Mouse (Mus musculus) midbrain, embryonic 15.5 days (tissue): Measurements from ENCODE around the gene Mrpl22. TPM values are rescaled to one million over a fixed set of nuclear protein-coding genes. Genes with fewer than 3 reads are reported as not detected.
"Not testable (repeated sequence)": the region's sequence is repeated elsewhere in the genome, so short reads cannot be mapped to it uniquely, and the experiment has no call there.

Source experiments
- ATAC-seq: fragments of 200-750 bp; cut with Nextera tagmentation; replicated peaks from 2 replicates; pipeline ENCODE4 v1.8.0; 2017; ENCODE audit warnings: moderate TSS enrichment
- H3K27ac ChIP-seq: fragments of 300-500 bp; sonication (generic); 2 replicates; pipeline ENCODE4 v1.5.1; 2015; ENCODE audit warnings: mild to moderate bottlenecking, inconsistent platforms
- H3K27me3 ChIP-seq: fragments of 300-500 bp; sonication (generic); replicated peaks from 2 replicates; pipeline ENCODE4 v1.6.1; 2015; ENCODE audit warnings: inconsistent platforms
- H3K36me3 ChIP-seq: fragments of 300-500 bp; sonication (generic); replicated peaks from 2 replicates; pipeline ENCODE4 v1.6.1; 2015; ENCODE audit warnings: inconsistent platforms
- H3K4me1 ChIP-seq: fragments of 300-500 bp; sonication (generic); 2 replicates; pipeline ENCODE4 v1.6.1; 2015; ENCODE audit warnings: inconsistent platforms
- H3K4me2 ChIP-seq: fragments of 300-500 bp; sonication (generic); 2 replicates; pipeline ENCODE4 v1.6.1; 2015; ENCODE audit warnings: inconsistent platforms, mild to moderate bottlenecking, moderate library complexity
- H3K4me3 ChIP-seq: fragments of 300-500 bp; sonication (generic); 2 replicates; pipeline ENCODE4 v1.5.1; 2015; ENCODE audit warnings: mild to moderate bottlenecking, inconsistent platforms
- H3K9ac ChIP-seq: fragments of 300-500 bp; sonication (generic); 2 replicates; pipeline ENCODE4 v1.6.1; 2015; ENCODE audit warnings: mild to moderate bottlenecking, inconsistent platforms
- H3K9me3 ChIP-seq: fragments of 300-500 bp; sonication (generic); 2 replicates; pipeline ENCODE4 v1.6.1; 2016; ENCODE audit warnings: inconsistent platforms
- WGBS: fragments of 180-500 bp; shearing (Covaris S2); methylation state at CpG from one replicate; pipeline ENCODE4 v1.1.7; 2015; ENCODE audit warnings: mixed read lengths; 5-methylcytosine and 5-hydroxymethylcytosine counted together
- polyA plus RNA-seq: library from polyadenylated mRNA; unstranded; fragments of >200 nt; fragmentation: Nextera tagmentation; extraction: Ambion mirVana; gene quantifications from 2 replicates; pipeline ENCODE4 v1.2.1, GENCODE M21; 2015

The Mrpl22 gene
- polyA plus RNA-seq, 1 experiment from 2014 or later, result 95.2 TPM

GRCm38 (mm10) chr11:58215049-58215430 is 43.6 kb downstream of the Mrpl22 start:
- not testable (repeated sequence) for H3K4me3 ChIP-seq, H3K36me3 ChIP-seq, H3K4me1 ChIP-seq, H3K27me3 ChIP-seq, H3K9me3 ChIP-seq, H3K4me2 ChIP-seq, ATAC-seq, H3K27ac ChIP-seq, H3K9ac ChIP-seq
- 38% methylated on average over 2 of the region's 3 CpGs for WGBS

GRCm38 (mm10) chr11:58215814-58216213 is 44.4 kb downstream of the Mrpl22 start:
- no peaks in the 10 kb centered on the region for H3K4me1 ChIP-seq
- H3K27ac ChIP-seq, result no peak overlapping the region
- ATAC-seq, result no peak
- no peak overlapping the region for H3K9ac ChIP-seq
- WGBS, result 84% methylated on average over 5 of the region's 5 CpGs
- no peaks in the 10 kb centered on the region for H3K9me3 ChIP-seq
- no peak overlapping the region for H3K4me2 ChIP-seq
- no peaks in the 10 kb centered on the region for H3K36me3 ChIP-seq
- no peaks in the 10 kb centered on the region for H3K27me3 ChIP-seq
- no peak overlapping the region for H3K4me3 ChIP-seq

- H3K4me3 ChIP-seq, result no peak overlapping the region
- no peaks in the 10 kb centered on the region for H3K9me3 ChIP-seq
- H3K9ac ChIP-seq, result no peak overlapping the region
- no peaks in the 10 kb centered on the region for H3K27me3 ChIP-seq
- ATAC-seq, result no peak
- H3K27ac ChIP-seq, result no peak overlapping the region
- no peaks in the 10 kb centered on the region for H3K36me3 ChIP-seq
- H3K4me1 ChIP-seq, result no peaks in the 10 kb centered on the region
- H3K4me2 ChIP-seq, result no peak overlapping the region
- WGBS, result 82% methylated on average over 6 of the region's 6 CpGs
Measured at GRCm38 (mm10) chr11:58216823-58217222, 45.4 kb downstream of the Mrpl22 start.

GRCm38 (mm10) chr11:58223751-58224150 is 52.3 kb downstream of the Mrpl22 start:
- 42% methylated on average over 4 of the region's 4 CpGs for WGBS
- no peaks in the 10 kb centered on the region for H3K27me3 ChIP-seq
- H3K27ac ChIP-seq, result no peak overlapping the region
- no peaks in the 10 kb centered on the region for H3K36me3 ChIP-seq
- no peak overlapping the region for H3K4me2 ChIP-seq
- H3K9me3 ChIP-seq, result no peaks in the 10 kb centered on the region
- no peak overlapping the region for H3K9ac ChIP-seq
- no peak overlapping the region for H3K4me3 ChIP-seq
- ATAC-seq, result no peak
- H3K4me1 ChIP-seq, result no peaks in the 10 kb centered on the region

- Histone ChIP-seq H3K27me3 (no peaks in the 10 kb centered on the region), H3K27ac (no peak overlapping the region), H3K4me3 (no peak overlapping the region), H3K9ac (no peak overlapping the region), H3K36me3 (no peaks in the 10 kb centered on the region), H3K4me1 (no peaks in the 10 kb centered on the region), H3K4me2 (no peak overlapping the region), H3K9me3 (no peaks in the 10 kb centered on the region)
- ATAC-seq, result no peak
- 66% methylated on average over 7 of the region's 7 CpGs for WGBS
Measured at GRCm38 (mm10) chr11:58224313-58224712, 52.9 kb downstream of the Mrpl22 start.

GRCm38 (mm10) chr11:58224872-58225271 is 53.4 kb downstream of the Mrpl22 start:
- not testable (repeated sequence) for H3K27me3 ChIP-seq, H3K4me1 ChIP-seq, H3K36me3 ChIP-seq, ATAC-seq, H3K27ac ChIP-seq, H3K4me3 ChIP-seq, H3K9ac ChIP-seq, H3K9me3 ChIP-seq, H3K4me2 ChIP-seq
- WGBS, result 86% methylated on average over 2 of the region's 2 CpGs

GRCm38 (mm10) chr11:58225655-58226054 is 54.2 kb downstream of the Mrpl22 start:
- no peaks in the 10 kb centered on the region for H3K4me1 ChIP-seq
- no peak for ATAC-seq
- H3K9ac ChIP-seq, result no peak overlapping the region
- H3K4me3 ChIP-seq, result no peak overlapping the region
- H3K27ac ChIP-seq, result no peak overlapping the region
- no peak overlapping the region for H3K4me2 ChIP-seq
- no peaks in the 10 kb centered on the region for H3K27me3 ChIP-seq
- WGBS, result 11% methylated on average over 5 of the region's 5 CpGs
- no peaks in the 10 kb centered on the region for H3K9me3 ChIP-seq
- H3K36me3 ChIP-seq, result no peaks in the 10 kb centered on the region

GRCm38 (mm10) chr11:58226425-58226824 is 55.0 kb downstream of the Mrpl22 start:
- no peak for ATAC-seq
- no peak overlapping the region for H3K27ac ChIP-seq
- H3K4me1 ChIP-seq, result no peaks in the 10 kb centered on the region

GRCm38 (mm10) chr11:58228021-58228420 is 56.6 kb downstream of the Mrpl22 start:
- not testable (repeated sequence) for H3K9me3 ChIP-seq, H3K27ac ChIP-seq, H3K4me1 ChIP-seq, ATAC-seq, H3K36me3 ChIP-seq, H3K4me2 ChIP-seq, H3K4me3 ChIP-seq, H3K27me3 ChIP-seq, H3K9ac ChIP-seq
- 95% methylated on average over 2 of the region's 2 CpGs for WGBS

More at GRCm38 (mm10) chr11:58226425-58226824, 55.0 kb downstream of the Mrpl22 start:
- no peak overlapping the region for H3K4me2 ChIP-seq
- H3K27me3 ChIP-seq, result no peaks in the 10 kb centered on the region
- no peak overlapping the region for H3K9ac ChIP-seq
- no peaks in the 10 kb centered on the region for H3K36me3 ChIP-seq
- H3K9me3 ChIP-seq, result no peaks in the 10 kb centered on the region
- H3K4me3 ChIP-seq, result no peak overlapping the region

Other genes starting within 250 kb of the Mrpl22 start
- gene Larp1, start 162.6 kb upstream of the Mrpl22 start, polyA plus RNA-seq, result 22.1 and 22.8 TPM in 2 replicates
- 0.15 and 0.18 TPM in 2 replicates for gene Gm12248, start 78.5 kb upstream of the Mrpl22 start, polyA plus RNA-seq
- 115 and 116 TPM in 2 replicates for gene Cnot8, start 67.5 kb upstream of the Mrpl22 start, polyA plus RNA-seq
- gene Gemin5, start 3.1 kb upstream of the Mrpl22 start, polyA plus RNA-seq, result 14.0 and 15.1 TPM in 2 replicates
- 1.3 and 1.9 TPM in 2 replicates for gene Igtp, start 27.9 kb downstream of the Mrpl22 start, polyA plus RNA-seq
- 1.2 and 2.0 TPM in 2 replicates for gene Irgm2, start 28.0 kb downstream of the Mrpl22 start, polyA plus RNA-seq
- not detected in 2 replicates for gene 4930438A08Rik, start 103.1 kb downstream of the Mrpl22 start, polyA plus RNA-seq
- gene Zfp692, start 135.4 kb downstream of the Mrpl22 start, polyA plus RNA-seq, result 30.5 and 32.5 TPM in 2 replicates
- 40.6 and 42.7 TPM in 2 replicates for gene Zfp672, start 158.7 kb downstream of the Mrpl22 start, polyA plus RNA-seq
- 53.4 and 55.8 TPM in 2 replicates for gene Sh3bp5l, start 159.1 kb downstream of the Mrpl22 start, polyA plus RNA-seq
- 0.31 TPM in 1 of 2 replicates, not detected in the other for gene Lypd8, start 207.4 kb downstream of the Mrpl22 start, polyA plus RNA-seq
- not detected in 2 replicates for gene 1810065E05Rik, start 249.4 kb downstream of the Mrpl22 start, polyA plus RNA-seq